Mouse (Mus musculus) R1 (cell line): ENCODE data around the gene Usf2.

Experiments used
- DNase-seq: peaks from one replicate; pipeline ENCODE4 v3.0.0-alpha.2; 2018; ENCODE audit warnings: low read depth, low spot score

The Usf2 gene

GRCm38 (mm10) chr7:30917219-30917618, 39.4 kb downstream of the Usf2 start:
- DNase-seq: peak; percentile 59

GRCm38 (mm10) chr7:30916713-30917112, 39.9 kb downstream of the Usf2 start:
- DNase-seq: peak; percentile 28

- no peak for DNase-seq
Observed at GRCm38 (mm10) chr7:30914732-30915131, 41.9 kb downstream of the Usf2 start, which contains the start of gene Mag. Gene Mag, minus strand, starts transcription at chr7:30914873.

- DNase-seq: no peak
Observed at GRCm38 (mm10) chr7:30909773-30910172, 46.8 kb downstream of the Usf2 start.

- no peak for DNase-seq
Observed at GRCm38 (mm10) chr7:30908992-30909431, 47.6 kb downstream of the Usf2 start.

- peak; percentile 89 for DNase-seq
Observed at GRCm38 (mm10) chr7:30908277-30908991, 48.2 kb downstream of the Usf2 start.

- no peak for DNase-seq
Observed at GRCm38 (mm10) chr7:30904042-30904441, 52.6 kb downstream of the Usf2 start.
